Mouse (Mus musculus) C2C12 (cell line): ENCODE measurements at regions not wholly inside any gene's neighbourhood (a gene's known extent, or its start where the extent isn't known, plus 50 kb on each side); places are given as distances from the start of the nearest gene placed in this dataset.

Source experiments
- CEBPB ChIP-seq: IDR thresholded peaks from one replicate; pipeline ENCODE4 v1.6.1; 2011; ENCODE audit warnings: low read depth, mild to moderate bottlenecking, control low read depth, moderate library complexity
- CTCF ChIP-seq: IDR thresholded peaks from one replicate; pipeline ENCODE4 v1.5.1; 2011; ENCODE audit not compliant: control insufficient read depth, insufficient read depth, insufficient read length
- FOSL1 ChIP-seq: IDR thresholded peaks from one replicate; pipeline ENCODE4 v1.8.0; 2011; ENCODE audit warnings: mild to moderate bottlenecking, low read length; ENCODE audit not compliant: poor library complexity, insufficient read depth, severe bottlenecking
- MAX ChIP-seq: IDR thresholded peaks from one replicate; pipeline ENCODE4 v1.6.1; 2011; ENCODE audit warnings: mild to moderate bottlenecking, control low read depth
- MYOD1 ChIP-seq: IDR thresholded peaks from one replicate; pipeline ENCODE4 v1.6.1; 2011; ENCODE audit warnings: low read depth; ENCODE audit not compliant: control insufficient read depth, insufficient read length
- MYOG ChIP-seq: IDR thresholded peaks from one replicate; pipeline ENCODE4 v1.6.1; 2011; ENCODE audit not compliant: control insufficient read depth, insufficient read length; ENCODE audit errors: extremely low read depth
- USF1 ChIP-seq: IDR thresholded peaks from one replicate; pipeline ENCODE4 v1.6.1; 2011; ENCODE audit warnings: low read depth, mild to moderate bottlenecking, control low read depth, moderate library complexity

- no peak for TF ChIP-seq USF1
- TF ChIP-seq CTCF = no peak
- TF ChIP-seq MYOG = no peak
- no peak for TF ChIP-seq CEBPB
- TF ChIP-seq MAX = no peak
- TF ChIP-seq MYOD1 = no peak
- TF ChIP-seq FOSL1 = no peak
Measured at GRCm38 (mm10) chr17:4706421-4706820, 287.7 kb upstream of the Arid1b start.
